In the genomic region with DNA sequence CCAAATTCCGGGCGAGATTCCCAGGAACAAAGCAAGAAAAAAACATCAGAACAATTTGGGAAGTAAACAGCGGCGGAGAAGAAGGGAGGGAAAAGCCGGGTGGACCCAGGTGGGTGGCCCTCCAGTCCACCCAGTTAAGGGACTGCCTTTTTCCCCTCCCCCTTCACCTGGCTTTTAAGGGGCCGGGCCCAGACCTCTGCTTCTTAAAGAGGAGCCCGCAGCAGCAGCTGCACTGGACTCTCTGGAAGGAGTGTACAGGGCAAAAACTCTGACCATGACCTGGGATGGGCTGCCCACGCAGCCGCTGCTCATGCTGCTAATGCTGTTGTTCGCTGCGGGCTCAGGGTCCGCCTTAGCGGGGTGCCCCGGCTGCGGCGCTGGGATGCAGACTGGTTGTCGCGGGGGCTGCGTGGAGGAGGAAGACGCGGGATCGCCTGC, we compare ENCODE assay signal across 8 mouse cellular contexts. TPM values are rescaled to one million over a fixed set of nuclear protein-coding genes. Genes with fewer than 3 reads are reported as not detected.
DNase-seq lines count a peak whose midpoint lies in the region; ATAC-seq and TF ChIP-seq lines count a peak whose summit lies in the region.

Igfbp6 (plus strand) TSS at position 89 of the 438 bp plus-strand sequence.

- TF ChIP-seq POLR2A in embryonic fibroblast, embryonic 13.5 days (IDR thresholded peaks at IDR 0.05; ENCODE audit: low read depth, low read length), result no peak; the same call in 1 of the 2 replicates

- H3K27me3 ChIP-seq in liver, embryonic 16.5 days (ENCODE audit: control insufficient read depth, insufficient read depth, low read depth, low read length), result peaks cover 38% of the 10 kb centered on the region

- peak within 1 kb of the TSS; percentile 60 for H3K27ac ChIP-seq in embryonic fibroblast, embryonic 13.5 days (ENCODE audit: insufficient read depth, low read length)
- no peak within 1 kb of the TSS for H3K27ac ChIP-seq in liver, embryonic 16.5 days (ENCODE audit: low read length)

- no peak for DNase-seq in left cerebral cortex, adult 8-10 months (ENCODE audit: low spot score in 2 of 2)
- DNase-seq in left cerebral cortex, postnatal 4 days, result no peak
- DNase-seq in heart, postnatal 36 days, result peak in 1 of 2 experiments; percentile 37
- DNase-seq in retina, postnatal 1 day, result peak; percentile 13
- no peak for DNase-seq in thymus, postnatal 0 days (ENCODE audit: low spot score)

- peaks cover 23% of the 10 kb centered on the region for H3K4me1 ChIP-seq in embryonic fibroblast, embryonic 13.5 days (ENCODE audit: control insufficient read depth, insufficient read depth, low read length)
- H3K4me1 ChIP-seq in liver, embryonic 16.5 days (ENCODE audit: control insufficient read depth, low read depth, low read length), result peaks cover 13% of the 10 kb centered on the region

- intact Hi-C loops in left cerebral cortex, postnatal 4 days (cut with DNase I), result no loop called here
- intact Hi-C loops in heart, postnatal 36 days (cut with DNase I), result no loop called here

- 18% methylated on average over 22 of the region's 22 CpGs for WGBS in liver, embryonic 16.5 days (ENCODE audit: insufficient replicate concordance)

- H3K4me2 ChIP-seq in liver, embryonic 16.5 days (ENCODE audit: low read depth, low read length), result peak within 1 kb of the TSS; percentile 35

- 0 out of 2 replicates have a peak, but pooled peaks have one; percentile 19 for ATAC-seq in liver, embryonic 16.5 days (ENCODE audit: low read depth)
- ATAC-seq in cerebellum, adult (ENCODE audit: insufficient number of reproducible peaks, low FRiP score, low TSS enrichment), result no peak

- peak within 1 kb of the TSS; percentile 42 for H3K4me3 ChIP-seq in embryonic fibroblast, embryonic 13.5 days (ENCODE audit: insufficient read depth, low read length)
- H3K4me3 ChIP-seq in liver, embryonic 16.5 days (ENCODE audit: low read depth, low read length), result peak within 1 kb of the TSS; percentile 5; the same call in 1 of the 2 replicates

- no peak within 1 kb of the TSS for H3K9ac ChIP-seq in liver, embryonic 16.5 days (ENCODE audit: low read depth, low read length)

- no peak for TF ChIP-seq CTCF in embryonic fibroblast, embryonic 13.5 days (IDR thresholded peaks at IDR 0.05; ENCODE audit: borderline replicate concordance, insufficient read depth, low read length)

- H3K9me3 ChIP-seq in liver, embryonic 16.5 days (replicated peaks; ENCODE audit: control insufficient read depth, low read length), result no peaks in the 10 kb centered on the region

- H3K36me3 ChIP-seq in liver, embryonic 16.5 days (ENCODE audit: control insufficient read depth, insufficient read depth), result no peaks in the 10 kb centered on the region

RNA-seq across cellular contexts. Expression of gene Igfbp6, which starts in this region (rescaled TPM):
- 10 to 100 TPM; 42.4 to 49.5 (median 45.5) TPM for total RNA-seq in left cerebral cortex, adult 8-10 months (2022)
- total RNA-seq in left cerebral cortex, postnatal 4 days (2021), result 1 to 10 TPM; 1.6 to 2.0 TPM
- polyA plus RNA-seq in embryonic fibroblast, embryonic 13.5 days (2011; ENCODE audit: insufficient read length, low read depth, missing spikeins), result 43.0 and 55.0 TPM in 2 replicates
- total RNA-seq in heart, postnatal 36 days (2021), result 10 to 100 TPM; 31.4 to 40.9 TPM
- 1.5 and 2.4 TPM in 2 replicates for polyA plus RNA-seq in liver, embryonic 16.5 days (2015; fragmentation: Nextera tagmentation; extraction: Ambion mirVana)
- 6.8 and 7.5 TPM in 2 replicates for polyA plus RNA-seq in thymus, postnatal 0 days (2015; fragmentation: Nextera tagmentation; extraction: Ambion mirVana)

Comparison
In these comparisons a context has a peak if more than half of its experiments do, and no peak if none do; other contexts are left out.
1. RNA of gene Igfbp6 (total RNA-seq): 42.4 to 49.5 TPM in left cerebral cortex, adult 8-10 months and 31.4 to 40.9 TPM in heart, postnatal 36 days; 1.6 to 2.0 TPM in left cerebral cortex, postnatal 4 days; every median in the first group is over 10 times any median in the second.